Mouse (Mus musculus) heart, embryonic 12.5 days (tissue): ENCODE data around the gene 4931414P19Rik. TPM values are rescaled to one million over a fixed set of nuclear protein-coding genes. Genes with fewer than 3 reads are reported as not detected.
"Not testable (repeated sequence)": the region's sequence is repeated elsewhere in the genome, so short reads cannot be mapped to it uniquely, and the experiment has no call there.

Experiments used
- ATAC-seq: fragments of 200-750 bp; cut with Nextera tagmentation; 2 replicates; pipeline ENCODE4 v1.8.0; 2017; ENCODE audit warnings: moderate TSS enrichment, moderate library complexity; ENCODE audit not compliant: insufficient number of reproducible peaks, low FRiP score
- H3K27ac ChIP-seq: fragments of 300-500 bp; sonication (generic); 2 replicates; pipeline ENCODE4 v1.5.1; 2016; ENCODE audit warnings: mild to moderate bottlenecking, moderate library complexity; ENCODE audit not compliant: poor library complexity, severe bottlenecking
- H3K27me3 ChIP-seq: fragments of 300-500 bp; sonication (generic); replicated peaks from 2 replicates; pipeline ENCODE4 v1.6.1; 2016; ENCODE audit warnings: mild to moderate bottlenecking, moderate library complexity
- H3K36me3 ChIP-seq: fragments of 300-500 bp; sonication (generic); 2 replicates; pipeline ENCODE4 v1.6.1; 2016; ENCODE audit warnings: mild to moderate bottlenecking, moderate library complexity
- H3K4me1 ChIP-seq: fragments of 300-500 bp; sonication (generic); replicated peaks from 2 replicates; pipeline ENCODE4 v1.6.1; 2016; ENCODE audit warnings: mild to moderate bottlenecking
- H3K4me2 ChIP-seq: fragments of 300-500 bp; sonication (generic); 2 replicates; pipeline ENCODE4 v1.6.1; 2016; ENCODE audit warnings: mild to moderate bottlenecking, moderate library complexity
- H3K4me3 ChIP-seq: fragments of 300-500 bp; sonication (generic); 2 replicates; pipeline ENCODE4 v1.5.1; 2016; ENCODE audit warnings: mild to moderate bottlenecking
- H3K9ac ChIP-seq: fragments of 300-500 bp; sonication (generic); 2 replicates; pipeline ENCODE4 v1.6.1; 2016; ENCODE audit warnings: mild to moderate bottlenecking, moderate library complexity
- H3K9me3 ChIP-seq: fragments of 300-500 bp; sonication (generic); replicated peaks from 2 replicates; pipeline ENCODE4 v1.6.1; 2016; ENCODE audit warnings: mild to moderate bottlenecking, moderate library complexity
- WGBS: fragments of 180-500 bp; shearing (Covaris S2); methylation state at CpG from one replicate; pipeline ENCODE4 v1.1.7; 2016; 5-methylcytosine and 5-hydroxymethylcytosine counted together
- polyA plus RNA-seq: library from polyadenylated mRNA; unstranded; fragments of >200 nt; fragmentation: Nextera tagmentation; extraction: Ambion mirVana; gene quantifications from 2 replicates; pipeline ENCODE4 v1.2.1, GENCODE M21; 2016

The 4931414P19Rik gene
- polyA plus RNA-seq, 1 experiment from 2014 or later = 6.4 TPM

DNA sequence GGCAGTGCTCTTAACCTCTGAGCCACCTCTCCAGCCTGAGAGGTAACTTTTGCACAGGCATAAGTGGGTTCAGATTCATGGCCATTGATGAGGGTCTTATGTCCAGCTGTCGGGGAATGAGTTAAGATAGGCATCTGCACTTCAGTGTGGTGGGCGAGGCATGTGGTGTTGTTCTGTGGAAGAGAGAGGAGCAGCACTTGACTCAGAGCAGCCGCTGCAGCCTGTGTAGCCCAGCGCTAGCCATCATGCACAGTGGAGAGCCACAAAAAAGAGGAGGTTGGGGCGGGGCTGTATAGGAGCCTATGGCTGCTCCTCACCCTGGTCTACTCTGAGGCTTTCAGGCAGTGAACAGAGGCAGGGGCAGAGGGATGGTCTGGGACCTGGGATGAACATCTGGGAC lies 22.3 kb upstream of the 4931414P19Rik start:
- H3K4me1 ChIP-seq = no peaks in the 10 kb centered on the region
- H3K27ac ChIP-seq = no peak overlapping the region
- H3K4me2 ChIP-seq = no peak overlapping the region
- WGBS = 68% methylated on average over 5 of the region's 5 CpGs
- H3K4me3 ChIP-seq = no peak overlapping the region
- H3K9me3 ChIP-seq = no peaks in the 10 kb centered on the region
- no peaks in the 10 kb centered on the region for H3K27me3 ChIP-seq
- H3K36me3 ChIP-seq = peaks cover 27% of the 10 kb centered on the region
- H3K9ac ChIP-seq = no peak overlapping the region
- no peak; the same call in 1 of the 2 replicates for ATAC-seq

DNA sequence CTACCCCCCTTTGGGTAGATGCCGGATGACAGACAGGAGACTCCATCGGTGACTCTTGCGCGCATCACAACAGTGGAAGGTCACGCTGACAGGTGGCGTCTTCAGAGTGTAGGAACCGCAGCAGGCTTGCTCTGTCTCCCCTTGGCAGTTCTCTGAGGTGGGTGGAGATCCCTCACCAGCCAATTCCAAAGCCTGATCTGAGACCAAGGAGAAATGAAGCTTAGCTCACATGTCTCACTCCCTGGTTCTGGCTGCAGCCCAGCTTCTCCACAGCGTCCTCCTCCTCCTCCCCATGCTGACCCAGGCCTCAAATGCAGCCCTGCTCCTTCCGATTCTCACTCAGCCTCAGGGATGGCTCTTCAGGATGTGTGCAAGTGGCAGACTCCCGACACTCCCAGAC lies 19.2 kb upstream of the 4931414P19Rik start:
- H3K27me3 ChIP-seq = no peaks in the 10 kb centered on the region
- no peaks in the 10 kb centered on the region for H3K4me1 ChIP-seq
- no peaks in the 10 kb centered on the region for H3K36me3 ChIP-seq
- no peak for ATAC-seq
- no peak overlapping the region for H3K27ac ChIP-seq
- WGBS = 67% methylated on average over 10 of the region's 10 CpGs
- no peaks in the 10 kb centered on the region for H3K9me3 ChIP-seq
- H3K4me3 ChIP-seq = no peak overlapping the region
- no peak overlapping the region for H3K4me2 ChIP-seq
- no peak overlapping the region for H3K9ac ChIP-seq

DNA sequence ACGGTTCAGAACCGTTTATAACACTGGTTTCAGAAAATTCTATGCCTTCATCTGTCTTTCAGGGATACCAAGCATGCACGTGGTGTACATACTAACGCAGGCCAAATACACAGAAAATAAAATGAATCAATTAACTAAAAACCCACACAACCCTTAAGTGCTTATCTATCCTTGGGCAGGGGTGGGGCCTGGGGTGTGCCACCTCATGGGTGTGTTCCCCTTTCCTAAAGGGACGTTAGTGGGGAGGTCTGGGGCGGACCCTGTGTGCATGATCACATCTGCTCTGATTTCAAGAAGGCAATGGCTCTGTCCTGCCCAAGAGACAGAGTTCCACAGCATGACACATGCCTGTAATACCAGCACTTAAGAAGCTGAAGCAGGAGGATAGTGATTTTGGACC lies 17.5 kb upstream of the 4931414P19Rik start:
- WGBS = 79% methylated on average over 6 of the region's 6 CpGs
- Histone ChIP-seq H3K4me3 (no peak overlapping the region), H3K27ac (no peak overlapping the region), H3K27me3 (no peaks in the 10 kb centered on the region), H3K36me3 (no peaks in the 10 kb centered on the region), H3K9me3 (no peaks in the 10 kb centered on the region), H3K9ac (no peak overlapping the region), H3K4me2 (no peak overlapping the region), H3K4me1 (no peaks in the 10 kb centered on the region)
- no peak for ATAC-seq

DNA sequence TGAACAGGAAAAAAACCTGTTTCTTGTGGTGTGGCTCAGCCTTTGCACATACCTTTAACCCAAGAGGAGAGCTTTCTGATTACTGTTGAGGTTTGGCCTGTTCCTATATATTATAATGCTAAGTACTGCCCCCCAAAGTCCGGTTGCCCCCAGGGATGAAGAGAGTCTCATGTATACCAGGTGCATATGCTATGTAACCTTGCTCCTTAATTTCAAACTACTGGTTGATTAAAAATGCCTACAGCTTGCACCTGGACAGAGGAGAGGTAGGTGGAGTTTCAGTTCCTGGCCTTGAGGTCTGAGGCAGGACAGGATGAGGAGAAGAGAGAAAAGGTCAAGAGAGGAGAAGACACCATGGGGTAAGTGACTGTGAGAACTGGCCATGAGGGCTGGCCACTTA lies 15.3 kb upstream of the 4931414P19Rik start, which contains the start of gene Psmb11:
Gene Psmb11, plus strand, starts transcription at position 301 of the 400 bp plus-strand sequence.
- Histone ChIP-seq H3K27ac (no peak within 1 kb of the TSS), H3K27me3 (no peaks in the 10 kb centered on the region), H3K4me3 (no peak within 1 kb of the TSS), H3K4me2 (no peak within 1 kb of the TSS), H3K4me1 (peaks cover 12% of the 10 kb centered on the region), H3K9me3 (no peaks in the 10 kb centered on the region), H3K9ac (no peak within 1 kb of the TSS), H3K36me3 (peaks cover 5% of the 10 kb centered on the region)
- no peak for ATAC-seq
- WGBS = 88% methylated on average over 1 of the region's 1 CpGs

DNA sequence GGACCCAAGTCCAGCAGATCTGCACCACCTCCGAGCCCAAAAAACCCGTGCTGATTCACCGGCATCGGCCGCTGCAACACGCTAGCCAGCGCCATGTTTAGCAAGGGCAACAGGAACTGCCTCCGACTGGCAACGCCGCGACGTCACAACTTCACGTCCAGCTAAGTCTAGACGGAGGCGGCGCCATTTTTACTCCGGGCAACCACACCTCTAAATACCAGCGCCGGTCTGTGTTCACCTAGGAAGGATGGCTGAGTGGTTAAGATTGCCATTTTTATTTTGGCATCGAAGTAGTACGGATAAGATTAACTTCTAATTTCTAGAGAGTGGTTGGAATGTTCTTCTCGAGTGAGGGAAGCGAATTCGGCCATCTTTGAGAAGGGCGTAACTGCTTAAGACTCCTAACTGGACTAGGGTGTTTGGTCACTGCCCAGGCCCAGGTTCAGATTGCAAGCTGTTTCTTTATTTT lies 12.1 kb upstream of the 4931414P19Rik start, which contains the start of gene Psmb5:
Gene Psmb5, minus strand, starts transcription at position 126 of the 469 bp plus-strand sequence.
- Histone ChIP-seq H3K9me3 (no peaks in the 10 kb centered on the region), H3K36me3 (peaks cover 31% of the 10 kb centered on the region), H3K27ac (peak within 1 kb of the TSS; percentile 65; the same call in 1 of the 2 replicates), H3K4me3 (peak within 1 kb of the TSS; percentile 72), H3K9ac (peak within 1 kb of the TSS; percentile 94), H3K27me3 (no peaks in the 10 kb centered on the region), H3K4me1 (peaks cover 12% of the 10 kb centered on the region), H3K4me2 (peak within 1 kb of the TSS; percentile 85)
- WGBS = under 1% methylated on average over 25 of the region's 25 CpGs
- peak; percentile 87 for ATAC-seq

DNA sequence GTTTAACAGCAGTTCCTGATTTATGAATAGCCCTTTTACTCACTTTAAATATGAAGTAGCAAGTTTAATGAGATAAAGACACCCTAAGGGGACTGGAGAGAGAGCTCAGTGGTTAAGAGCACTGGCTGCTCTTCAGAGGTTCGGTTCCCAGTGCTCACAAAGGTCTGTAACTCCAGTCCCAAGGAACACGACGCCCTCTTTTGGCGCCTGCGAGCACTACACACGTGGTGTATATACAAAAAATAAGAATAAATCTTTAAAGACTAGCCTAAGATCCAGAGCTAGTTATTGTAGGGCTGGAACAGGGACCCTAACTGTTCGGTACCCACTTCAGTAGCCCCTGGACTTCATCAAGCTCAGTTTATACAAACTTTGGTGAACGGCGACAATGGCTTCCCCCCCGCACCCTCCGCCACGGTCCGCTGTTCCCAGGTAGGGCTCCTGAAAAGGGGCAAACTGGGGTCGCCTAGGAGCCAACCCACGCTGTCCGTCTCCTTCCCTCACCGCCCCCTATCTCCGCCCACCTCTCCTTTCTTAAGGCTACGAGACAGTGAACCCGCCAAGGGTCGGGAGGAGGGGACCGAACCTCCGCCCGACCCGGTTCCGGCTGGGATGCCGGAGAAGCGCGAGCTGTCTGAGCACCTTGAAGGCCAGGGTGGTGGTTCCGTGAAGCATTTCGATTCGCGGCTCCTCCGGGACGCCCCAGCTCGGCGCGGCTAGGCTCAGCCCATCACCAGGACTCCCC lies 11.5 kb upstream of the 4931414P19Rik start:
- Histone ChIP-seq H3K4me3 (peak overlapping the region; percentile 72), H3K9ac (peak overlapping the region; percentile 94), H3K4me2 (peak overlapping the region; percentile 85), H3K36me3 (peaks cover 35% of the 10 kb centered on the region), H3K9me3 (no peaks in the 10 kb centered on the region), H3K27me3 (no peaks in the 10 kb centered on the region), H3K4me1 (peaks cover 12% of the 10 kb centered on the region), H3K27ac (peak overlapping the region; percentile 65; the same call in 1 of the 2 replicates)
- 2% methylated on average over 38 of the region's 38 CpGs for WGBS
- ATAC-seq = peak; percentile 45

DNA sequence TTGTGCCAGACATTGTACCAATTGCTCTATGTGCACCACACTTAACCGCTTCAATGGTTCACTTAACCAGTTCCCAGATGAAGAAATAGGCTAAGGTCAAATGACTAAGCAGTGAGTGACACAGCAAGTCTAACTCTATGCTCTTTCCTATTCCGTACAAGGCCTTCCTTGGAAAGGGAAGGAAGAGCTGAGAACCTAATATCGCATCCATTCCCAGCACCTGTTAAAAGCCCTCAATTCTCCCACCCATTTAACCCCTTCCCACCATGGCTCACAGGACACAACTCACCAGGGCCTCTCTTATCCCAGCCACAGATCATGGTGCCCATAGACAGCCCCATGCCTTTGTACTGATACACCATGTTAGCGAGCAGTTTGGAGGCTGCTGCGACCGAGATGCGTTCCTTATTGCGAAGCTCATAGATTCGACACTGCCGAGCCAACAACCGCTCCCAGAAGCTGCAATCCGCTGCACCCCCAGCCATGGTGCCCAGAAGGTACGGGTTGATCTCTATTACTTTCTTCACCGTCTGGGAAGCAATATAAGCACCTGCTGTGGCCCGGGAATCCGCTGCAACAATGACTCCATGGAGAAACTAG lies 10.5 kb upstream of the 4931414P19Rik start:
- Histone ChIP-seq H3K9ac (no peak overlapping the region), H3K9me3 (no peaks in the 10 kb centered on the region), H3K27ac (no peak overlapping the region), H3K4me3 (no peak overlapping the region), H3K27me3 (no peaks in the 10 kb centered on the region), H3K4me2 (peak overlapping the region; percentile 85; the same call in 1 of the 2 replicates), H3K36me3 (peaks cover 40% of the 10 kb centered on the region), H3K4me1 (peaks cover 12% of the 10 kb centered on the region)
- no peak for ATAC-seq
- WGBS = 91% methylated on average over 16 of the region's 16 CpGs

DNA sequence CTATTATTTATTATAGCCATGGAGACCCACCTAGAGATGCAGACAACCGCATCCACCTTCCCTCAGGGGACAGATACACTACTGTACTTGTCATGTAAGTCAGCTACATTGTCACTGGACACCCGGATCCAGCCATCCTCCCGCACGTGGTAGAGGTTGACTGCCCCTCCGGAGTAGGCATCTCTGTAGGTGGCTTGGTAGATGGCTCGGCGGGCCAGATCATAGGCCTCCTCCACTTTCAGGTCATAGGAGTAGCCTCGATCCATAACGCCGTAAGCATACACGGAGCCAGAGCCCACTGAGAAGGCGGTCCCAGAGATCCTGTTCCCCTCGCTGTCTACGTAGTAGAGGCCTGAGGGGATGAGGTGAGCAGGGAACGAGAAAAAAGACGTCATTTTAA lies 8.3 kb upstream of the 4931414P19Rik start:
- not testable (repeated sequence) for H3K27ac ChIP-seq, ATAC-seq, H3K4me2 ChIP-seq, H3K27me3 ChIP-seq, H3K9me3 ChIP-seq, H3K9ac ChIP-seq, H3K4me3 ChIP-seq
- H3K36me3 ChIP-seq = peaks cover 43% of the 10 kb centered on the region
- peaks cover 12% of the 10 kb centered on the region for H3K4me1 ChIP-seq
- WGBS = 94% methylated on average over 16 of the region's 16 CpGs

DNA sequence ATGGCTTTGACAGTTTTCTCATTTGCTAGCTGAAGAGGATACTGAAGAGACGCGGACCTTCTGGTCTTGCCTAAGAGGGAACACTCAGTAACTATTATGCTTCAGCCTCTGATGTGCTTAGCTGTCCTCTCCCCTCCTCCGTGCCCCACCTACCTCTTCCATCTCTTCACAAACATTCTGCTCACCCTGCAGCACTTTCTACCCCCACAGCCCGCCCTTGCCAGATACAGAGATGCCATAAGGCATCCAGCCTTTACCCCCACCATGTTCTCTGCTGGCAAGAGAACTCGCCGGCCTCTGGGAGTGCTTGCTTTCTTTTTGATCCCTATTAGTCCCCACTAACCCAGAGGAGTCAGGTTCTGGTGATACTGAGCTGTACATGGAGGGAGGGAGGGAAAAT lies 4.9 kb upstream of the 4931414P19Rik start:
- Histone ChIP-seq H3K9me3 (no peaks in the 10 kb centered on the region), H3K27ac (no peak overlapping the region), H3K4me1 (no peaks in the 10 kb centered on the region; the same call in 1 of the 2 replicates), H3K4me3 (no peak overlapping the region), H3K36me3 (peaks cover 34% of the 10 kb centered on the region), H3K27me3 (no peaks in the 10 kb centered on the region), H3K9ac (no peak overlapping the region), H3K4me2 (no peak overlapping the region)
- WGBS = 79% methylated on average over 6 of the region's 6 CpGs
- no peak for ATAC-seq

DNA sequence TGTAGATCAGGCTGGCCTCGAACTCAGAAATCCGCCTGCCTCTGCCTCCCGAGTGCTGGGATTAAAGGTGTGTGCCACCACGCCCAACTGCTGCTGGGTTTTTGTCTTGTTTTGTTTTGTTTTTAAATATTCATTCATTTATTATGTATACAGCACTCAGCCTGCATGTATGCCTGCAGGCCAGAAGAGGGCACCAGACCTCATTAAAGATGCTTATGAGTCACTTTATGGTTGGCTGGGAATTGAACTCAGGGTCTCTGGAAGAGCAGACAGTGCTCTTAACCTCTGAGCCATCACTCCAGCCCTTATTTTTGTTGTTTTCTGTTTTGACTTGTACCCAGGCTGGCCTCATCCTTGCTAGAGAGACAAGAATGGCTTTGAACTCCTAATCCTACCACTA lies 4.2 kb upstream of the 4931414P19Rik start:
- ATAC-seq = no peak
- WGBS = 87% methylated on average over 4 of the region's 4 CpGs
- no peak overlapping the region for H3K27ac ChIP-seq

DNA sequence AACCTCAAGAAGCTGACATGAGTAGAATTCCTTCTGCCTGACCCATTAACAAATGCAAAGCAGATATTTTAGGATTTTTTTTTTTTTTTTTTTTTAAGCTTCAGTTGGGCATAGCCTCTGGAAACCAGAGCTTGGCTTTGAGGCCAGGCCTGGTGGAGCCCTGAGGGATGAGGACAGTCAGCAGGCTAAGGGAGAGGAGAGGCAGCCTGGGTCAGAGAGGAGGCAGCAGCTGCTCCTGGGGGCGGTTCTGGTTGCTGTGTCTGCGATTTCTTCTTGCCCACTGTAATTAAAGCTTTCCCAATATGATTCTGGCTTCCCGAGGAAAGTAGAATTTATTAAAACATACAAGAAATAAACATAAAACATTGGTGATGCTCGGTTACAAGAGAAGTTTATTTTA lies 3.5 kb upstream of the 4931414P19Rik start:
- H3K36me3 ChIP-seq = peaks cover 20% of the 10 kb centered on the region
- no peak overlapping the region for H3K9ac ChIP-seq
- H3K9me3 ChIP-seq = no peaks in the 10 kb centered on the region
- ATAC-seq = no peak
- WGBS = 73% methylated on average over 4 of the region's 4 CpGs
- H3K27me3 ChIP-seq = no peaks in the 10 kb centered on the region
- H3K27ac ChIP-seq = no peak overlapping the region
- no peak overlapping the region for H3K4me2 ChIP-seq
- no peaks in the 10 kb centered on the region for H3K4me1 ChIP-seq
- no peak overlapping the region for H3K4me3 ChIP-seq

More for the DNA sequence above, 4.2 kb upstream of the 4931414P19Rik start:
- no peaks in the 10 kb centered on the region for H3K9me3 ChIP-seq
- H3K27me3 ChIP-seq = no peaks in the 10 kb centered on the region
- no peak overlapping the region for H3K4me2 ChIP-seq
- H3K36me3 ChIP-seq = peaks cover 27% of the 10 kb centered on the region
- no peak overlapping the region for H3K9ac ChIP-seq
- H3K4me3 ChIP-seq = no peak overlapping the region
- no peaks in the 10 kb centered on the region for H3K4me1 ChIP-seq
